Mouse (Mus musculus) C2C12 (cell line): ENCODE data around the gene Tbc1d1.

Experiments
- CTCF ChIP-seq: IDR thresholded peaks from one replicate; pipeline ENCODE4 v1.5.1; 2011; ENCODE audit not compliant: control insufficient read depth, insufficient read depth, insufficient read length
- MAX ChIP-seq: IDR thresholded peaks from one replicate; pipeline ENCODE4 v1.6.1; 2011; ENCODE audit warnings: mild to moderate bottlenecking, control low read depth
- USF1 ChIP-seq: IDR thresholded peaks from one replicate; pipeline ENCODE4 v1.6.1; 2011; ENCODE audit warnings: low read depth, mild to moderate bottlenecking, control low read depth, moderate library complexity

DNA sequence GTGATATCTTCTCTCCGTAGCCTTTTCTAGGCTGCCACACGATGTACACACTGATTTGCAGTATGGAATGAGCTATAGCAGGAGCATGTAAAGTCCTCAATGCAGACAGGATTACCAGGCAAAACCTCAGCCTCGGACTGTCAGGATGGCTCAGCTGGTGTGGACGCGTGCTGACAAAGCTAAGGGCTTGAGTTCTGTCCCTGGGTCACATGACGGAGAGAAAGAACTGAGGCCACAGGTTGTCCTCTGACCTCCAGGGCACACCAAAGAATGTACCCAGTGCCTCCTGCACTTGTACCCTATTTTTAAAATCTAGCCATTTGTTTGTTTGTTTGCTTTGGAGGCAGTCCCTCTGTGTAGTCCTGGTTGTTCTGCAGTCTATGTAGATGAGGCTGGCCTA, 98.9 kb downstream of the Tbc1d1 start:
- TF ChIP-seq CTCF (no peak), MAX (no peak), USF1 (no peak)
